Mouse (Mus musculus) gastrocnemius, adult 2 months (tissue): Measurements from ENCODE around the gene D930020B18Rik. TPM values are rescaled to one million over a fixed set of nuclear protein-coding genes. Genes with fewer than 3 reads are reported as not detected.

Source experiments
- DNase-seq: peaks from one replicate; pipeline ENCODE4 v3.0.0; 2022
- H3K27ac ChIP-seq: fragments of 200-600 bp; 2 replicates; pipeline ENCODE4 v1.8.1; 2022; ENCODE audit warnings: mild to moderate bottlenecking
- H3K4me3 ChIP-seq: fragments of 200-600 bp; 2 replicates; pipeline ENCODE4 v1.8.1; 2022; ENCODE audit warnings: mild to moderate bottlenecking, moderate library complexity
- CTCF ChIP-seq: fragments of 200-600 bp; IDR thresholded peaks from 2 replicates; pipeline ENCODE4 v1.8.1; 2022; ENCODE audit warnings: antibody characterized with exemption, mild to moderate bottlenecking, moderate library complexity
- intact Hi-C: fragments of 180-260 bp; cut with DNase I; formaldehyde crosslinking; loops from one replicate; pipeline ENCODE4 v1.15.1; 2025
- total RNA-seq, 2 experiments: library from RNA; stranded (reverse); gene quantifications; 2 replicates each; pipeline ENCODE4 v1.2.3; 2021

D930020B18Rik gene
- total RNA-seq, 2 experiments from 2014 or later = not detected

- no peak for TF ChIP-seq CTCF
- intact Hi-C loops = no loop called here
- Histone ChIP-seq H3K4me3 (peak overlapping the region; percentile 58), H3K27ac (0 out of 2 replicates have a peak overlapping the region, but pooled peaks have one; percentile 8)
- no peak for DNase-seq
Measured at GRCm38 (mm10) chr10:121692944-121693579, 51.7 kb downstream of the D930020B18Rik start.

GRCm38 (mm10) chr10:121694567-121694966 is 53.2 kb downstream of the D930020B18Rik start:
- H3K4me3 ChIP-seq = no peak overlapping the region
- intact Hi-C loops = no loop called here
- no peak for DNase-seq
- TF ChIP-seq CTCF = no peak
- H3K27ac ChIP-seq = no peak overlapping the region

- intact Hi-C loops = loop anchor here (1.0 to 10.0 kb wide), 3 partner anchors 61 to 351 kb away; no protein-coding TSS in a partner anchor
- H3K27ac ChIP-seq = no peak overlapping the region
- H3K4me3 ChIP-seq = 0 out of 2 replicates have a peak overlapping the region, but pooled peaks have one; percentile 13
- peak; percentile 44 for DNase-seq
- peak; percentile 73 for TF ChIP-seq CTCF
Measured at GRCm38 (mm10) chr10:121701296-121702248, 60.2 kb downstream of the D930020B18Rik start.

GRCm38 (mm10) chr10:121703619-121704018 is 62.2 kb downstream of the D930020B18Rik start:
- Histone ChIP-seq H3K4me3 (no peak overlapping the region), H3K27ac (peak overlapping the region; percentile 63)
- intact Hi-C loops = loop anchor here (5.0 to 10.0 kb wide), 2 partner anchors 59 to 131 kb away; no protein-coding TSS in a partner anchor
- no peak for TF ChIP-seq CTCF
- peak; percentile 81 for DNase-seq

- Histone ChIP-seq H3K4me3 (no peak overlapping the region), H3K27ac (peak overlapping the region; percentile 62)
- intact Hi-C loops = loop anchor here (5.0 to 10.0 kb wide), 2 partner anchors 57 to 130 kb away; no protein-coding TSS in a partner anchor
- peak; percentile 39 for DNase-seq
- TF ChIP-seq CTCF = no peak
Measured at GRCm38 (mm10) chr10:121704871-121705270, 63.5 kb downstream of the D930020B18Rik start.

- intact Hi-C loops = loop anchor here (10.0 kb wide), 1 partner anchor 129 kb away; no protein-coding TSS in a partner anchor
Measured at GRCm38 (mm10) chr10:121705399-121706163, 64.2 kb downstream of the D930020B18Rik start.

GRCm38 (mm10) chr10:121716862-121717261 is 75.5 kb downstream of the D930020B18Rik start:
- intact Hi-C loops = no loop called here
- H3K4me3 ChIP-seq = no peak overlapping the region
- no peak for TF ChIP-seq CTCF
- DNase-seq = no peak
- no peak overlapping the region for H3K27ac ChIP-seq

More at GRCm38 (mm10) chr10:121705399-121706163, 64.2 kb downstream of the D930020B18Rik start:
- DNase-seq = peak; percentile 66
- TF ChIP-seq CTCF = no peak
- Histone ChIP-seq H3K4me3 (no peak overlapping the region), H3K27ac (peak overlapping the region; percentile 62)

GRCm38 (mm10) chr10:121718896-121719585 is 77.7 kb downstream of the D930020B18Rik start:
- TF ChIP-seq CTCF = no peak
- no peak for DNase-seq
- Histone ChIP-seq H3K4me3 (no peak overlapping the region), H3K27ac (no peak overlapping the region)
- intact Hi-C loops = no loop called here

GRCm38 (mm10) chr10:121720701-121721100 is 79.3 kb downstream of the D930020B18Rik start:
- H3K4me3 ChIP-seq = no peak overlapping the region
- no peak for TF ChIP-seq CTCF
- intact Hi-C loops = no loop called here
- no peak overlapping the region for H3K27ac ChIP-seq
- DNase-seq = no peak

GRCm38 (mm10) chr10:121726505-121726904 is 85.1 kb downstream of the D930020B18Rik start:
- intact Hi-C loops = no loop called here
- TF ChIP-seq CTCF = no peak
- no peak overlapping the region for H3K4me3 ChIP-seq
- DNase-seq = no peak
- H3K27ac ChIP-seq = no peak overlapping the region

GRCm38 (mm10) chr10:121727151-121727550 is 85.8 kb downstream of the D930020B18Rik start:
- no peak for TF ChIP-seq CTCF
- Histone ChIP-seq H3K4me3 (no peak overlapping the region), H3K27ac (no peak overlapping the region)
- no peak for DNase-seq
- intact Hi-C loops = no loop called here

GRCm38 (mm10) chr10:121728226-121728625 is 86.8 kb downstream of the D930020B18Rik start:
- intact Hi-C loops = no loop called here
- no peak for DNase-seq
- no peak for TF ChIP-seq CTCF
- H3K27ac ChIP-seq = no peak overlapping the region
- H3K4me3 ChIP-seq = no peak overlapping the region
